11 mouse cellular contexts compared by ENCODE assay signal in the genomic region with DNA sequence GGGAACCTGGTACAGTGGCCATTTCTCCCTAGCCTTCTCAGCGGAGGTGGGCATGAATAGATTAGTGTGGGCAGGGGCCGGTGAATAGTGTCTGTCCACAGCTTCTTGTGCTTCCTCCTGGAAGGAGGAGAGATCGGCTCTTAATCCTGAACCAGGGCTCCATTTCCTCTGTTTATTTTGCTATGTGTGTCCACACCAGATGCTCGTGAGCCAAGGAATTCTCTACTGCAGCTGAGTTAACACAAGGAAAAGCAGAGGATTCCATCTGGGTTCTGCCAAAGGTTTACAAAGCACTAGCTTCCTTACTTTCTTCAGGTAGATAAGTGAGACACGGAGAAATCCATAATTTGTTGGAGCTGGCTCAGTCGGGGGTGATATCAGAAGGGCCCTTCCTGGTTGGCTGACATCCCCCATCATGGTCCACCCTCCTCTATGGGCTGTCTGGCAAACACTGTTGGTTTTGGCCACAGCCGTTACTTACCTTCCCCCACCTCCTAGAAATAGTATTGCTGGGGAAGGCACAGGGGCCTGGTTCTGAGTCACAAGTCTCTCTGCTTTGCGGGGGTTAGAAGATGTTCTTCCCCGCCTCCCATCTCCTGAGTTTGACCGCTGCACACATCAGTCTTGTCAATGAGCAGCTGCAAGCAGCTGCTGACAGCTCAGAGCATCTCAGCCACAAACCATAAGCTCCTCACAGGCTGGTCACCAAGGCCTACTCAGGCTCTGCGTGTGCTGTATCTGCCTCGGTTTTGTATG. TPM values are rescaled to one million over a fixed set of nuclear protein-coding genes. Genes with fewer than 3 reads are reported as not detected.
A peak's percentile ranks its signal among the peaks of the same experiment; 100 is the strongest.
DNase-seq lines count a peak whose midpoint lies in the region; ATAC-seq and TF ChIP-seq lines count a peak whose summit lies in the region.
"Had no signal": no experiment of that assay in that cellular context is flagged by ENCODE, and none has a peak within 500 bp of the region (broad histone marks: within the 10 kb centered on the region; RNA-seq: fewer than 3 reads in every experiment).

No protein-coding gene starts in this region.

- no peaks in the 10 kb centered on the region for H3K36me3 ChIP-seq in heart, embryonic 15.5 days
- H3K36me3 ChIP-seq in lung, embryonic 15.5 days, result no peaks in the 10 kb centered on the region
- H3K36me3 ChIP-seq in embryonic facial prominence, embryonic 14.5 days (ENCODE audit: control insufficient read depth, insufficient read depth, low read length), result no peaks in the 10 kb centered on the region
- no peaks in the 10 kb centered on the region for H3K36me3 ChIP-seq in stomach, embryonic 14.5 days (ENCODE audit: control insufficient read depth, insufficient read depth, low read length)

- 0 out of 2 replicates have a peak, but pooled peaks cover 10% of the 10 kb centered on the region for H3K4me1 ChIP-seq in heart, embryonic 15.5 days (replicated peaks)
- H3K4me1 ChIP-seq in lung, embryonic 15.5 days, result peaks cover 21% of the 10 kb centered on the region
- no peaks in the 10 kb centered on the region for H3K4me1 ChIP-seq in lung, adult 2 months (ENCODE audit: control insufficient read depth, insufficient read depth, low read length)
- H3K4me1 ChIP-seq in embryonic facial prominence, embryonic 14.5 days (ENCODE audit: control insufficient read depth, insufficient read depth, low read length), result peaks cover 18% of the 10 kb centered on the region
- H3K4me1 ChIP-seq in stomach, embryonic 14.5 days (ENCODE audit: control insufficient read depth, insufficient read depth, low read length), result peaks cover 12% of the 10 kb centered on the region; the same call in 1 of the 2 replicates

- no peak for TF ChIP-seq POLR2A in lung, adult 2 months (IDR thresholded peaks at IDR 0.05; ENCODE audit: borderline replicate concordance, extremely low read depth, low read depth, low read length)

- peak overlapping the region; percentile 8; the same call in 1 of the 2 replicates for H3K27ac ChIP-seq in heart, embryonic 15.5 days
- H3K27ac ChIP-seq in lung, embryonic 15.5 days, result peak overlapping the region; percentile 48; the same call in 1 of the 2 replicates
- H3K27ac ChIP-seq in embryonic facial prominence, embryonic 14.5 days (replicated peaks; ENCODE audit: low read depth, low read length), result peak overlapping the region; percentile 44; the same call in 1 of the 2 replicates
- H3K27ac ChIP-seq in stomach, embryonic 14.5 days (ENCODE audit: low read length), result peak overlapping the region; percentile 77; the same call in 1 of the 2 replicates

- H3K4me2 ChIP-seq in heart, embryonic 15.5 days, result no peak overlapping the region
- no peak overlapping the region for H3K4me2 ChIP-seq in lung, embryonic 15.5 days
- no peak overlapping the region for H3K4me2 ChIP-seq in embryonic facial prominence, embryonic 14.5 days (ENCODE audit: low read depth, low read length)
- no peak overlapping the region for H3K4me2 ChIP-seq in stomach, embryonic 14.5 days (replicated peaks; ENCODE audit: low read depth, low read length)

- no peak overlapping the region for H3K4me3 ChIP-seq in heart, embryonic 15.5 days
- H3K4me3 ChIP-seq in lung, embryonic 15.5 days, result no peak overlapping the region
- no peak overlapping the region for H3K4me3 ChIP-seq in lung, adult 2 months (replicated peaks; ENCODE audit: extremely low read depth, low read depth, low read length)
- no peak overlapping the region for H3K4me3 ChIP-seq in embryonic facial prominence, embryonic 14.5 days (ENCODE audit: low read depth, low read length)
- H3K4me3 ChIP-seq in stomach, embryonic 14.5 days (ENCODE audit: low read depth, low read length), result no peak overlapping the region

- H3K9me3 ChIP-seq in heart, embryonic 15.5 days (replicated peaks), result no peaks in the 10 kb centered on the region
- no peaks in the 10 kb centered on the region for H3K9me3 ChIP-seq in lung, embryonic 15.5 days
- no peaks in the 10 kb centered on the region for H3K9me3 ChIP-seq in embryonic facial prominence, embryonic 14.5 days (ENCODE audit: control insufficient read depth, low read length)
- H3K9me3 ChIP-seq in stomach, embryonic 14.5 days (ENCODE audit: control insufficient read depth, low read depth, low read length), result no peaks in the 10 kb centered on the region

- no peak for TF ChIP-seq CTCF in lung, adult 2 months (IDR thresholded peaks at IDR 0.05; ENCODE audit: insufficient read depth, low read length)

- WGBS in heart, embryonic 15.5 days, result 52% methylated on average over 12 of the region's 12 CpGs
- WGBS in lung, embryonic 15.5 days, result 34% methylated on average over 12 of the region's 12 CpGs
- WGBS in lung, adult 2 months, result 44% methylated on average over 12 of the region's 12 CpGs
- 52% methylated on average over 12 of the region's 12 CpGs for WGBS in embryonic facial prominence, embryonic 14.5 days
- WGBS in stomach, embryonic 14.5 days, result 35% methylated on average over 12 of the region's 12 CpGs

- intact Hi-C loops in heart, postnatal 25 days (cut with DNase I), result no loop called here

- 0 out of 2 replicates have a peak, but pooled peaks cover 2% of the 10 kb centered on the region for H3K27me3 ChIP-seq in heart, embryonic 15.5 days
- H3K27me3 ChIP-seq in lung, embryonic 15.5 days, result no peaks in the 10 kb centered on the region
- H3K27me3 ChIP-seq in embryonic facial prominence, embryonic 14.5 days (replicated peaks; ENCODE audit: control insufficient read depth, insufficient read depth, low read length), result no peaks in the 10 kb centered on the region
- H3K27me3 ChIP-seq in stomach, embryonic 14.5 days (ENCODE audit: control insufficient read depth, insufficient read depth, low read length), result no peaks in the 10 kb centered on the region

- no peak overlapping the region for H3K9ac ChIP-seq in heart, embryonic 15.5 days
- H3K9ac ChIP-seq in lung, embryonic 15.5 days, result no peak overlapping the region
- H3K9ac ChIP-seq in embryonic facial prominence, embryonic 14.5 days (ENCODE audit: low read depth, low read length), result no peak overlapping the region
- no peak overlapping the region for H3K9ac ChIP-seq in stomach, embryonic 14.5 days (replicated peaks; ENCODE audit: low read depth, low read length)

- ATAC-seq in heart, embryonic 15.5 days (replicated peaks; ENCODE audit: insufficient number of reproducible peaks, insufficient read depth, low FRiP score, low read depth), result peak; percentile 62; the same call in 1 of the 2 replicates
- peak; percentile 58 for ATAC-seq in lung, embryonic 15.5 days (ENCODE audit: borderline replicate concordance, extremely low read depth, low FRiP score, low TSS enrichment)
- peak; percentile 24; the same call in 1 of the 2 replicates for ATAC-seq in embryonic facial prominence, embryonic 14.5 days (ENCODE audit: low read depth)
- peak; percentile 61; the same call in 1 of the 2 replicates for ATAC-seq in stomach, embryonic 14.5 days (ENCODE audit: insufficient number of reproducible peaks, insufficient read depth, low FRiP score, low read depth)
- no peak for ATAC-seq in erythroblast, adult 5-6 weeks (replicated peaks; ENCODE audit: low FRiP score, poor library complexity, severe bottlenecking)

- no peak for DNase-seq in heart, postnatal 25 days (ENCODE audit: low spot score)
- no peak for DNase-seq in lung, adult 2 months
- peak; percentile 54 for DNase-seq in embryonic facial prominence, embryonic 14.5 days (ENCODE audit: low spot score)
- no peak for DNase-seq in gastrocnemius, adult 18-20 months (ENCODE audit: low spot score)
- DNase-seq: cerebellum, postnatal 25 days; gastrocnemius, postnatal 14 days had no signal

RNA-seq across cellular contexts. Expression of a gene that starts 5.0 kb away (rescaled TPM):
- polyA plus RNA-seq in heart, embryonic 15.5 days (2015; fragmentation: Nextera tagmentation; extraction: Ambion mirVana), result not detected in 2 replicates
- not detected for total RNA-seq in heart, postnatal 25 days (2021)
- polyA plus RNA-seq in lung, embryonic 15.5 days (2015; fragmentation: Nextera tagmentation; extraction: Ambion mirVana), result not detected in 2 replicates
- not detected in 2 replicates for polyA plus RNA-seq in lung, adult 2 months (2012; rRNA removed)
- not detected in 2 replicates for polyA plus RNA-seq in embryonic facial prominence, embryonic 14.5 days (2014; fragmentation: Nextera tagmentation; extraction: Ambion mirVana)
- not detected in 2 replicates for polyA plus RNA-seq in stomach, embryonic 14.5 days (2014; fragmentation: Nextera tagmentation; extraction: Ambion mirVana)
- not detected in 2 replicates for total RNA-seq in erythroblast, adult 5-6 weeks (2015; ENCODE audit: low replicate concordance)
- total RNA-seq in erythroblast, adult 5-6 weeks (2017; ENCODE audit: low replicate concordance), result not detected in 2 replicates
- total RNA-seq in gastrocnemius, adult 18-20 months (2021), result not detected
- total RNA-seq: gastrocnemius, postnatal 14 days; left cerebral cortex, postnatal 25 days had no signal

RNA-seq across cellular contexts. Expression of a gene that starts 10.4 kb away (rescaled TPM):
- 7.9 and 9.8 TPM in 2 replicates for polyA plus RNA-seq in heart, embryonic 15.5 days (2015; fragmentation: Nextera tagmentation; extraction: Ambion mirVana)
- 1 to 10 TPM; 3.4 to 7.0 TPM for total RNA-seq in heart, postnatal 25 days (2021)
- 11.7 and 12.6 TPM in 2 replicates for polyA plus RNA-seq in lung, embryonic 15.5 days (2015; fragmentation: Nextera tagmentation; extraction: Ambion mirVana)
- 11.8 and 16.5 TPM in 2 replicates for polyA plus RNA-seq in lung, adult 2 months (2012; rRNA removed)
- polyA plus RNA-seq in embryonic facial prominence, embryonic 14.5 days (2014; fragmentation: Nextera tagmentation; extraction: Ambion mirVana), result 51.2 and 58.4 TPM in 2 replicates
- 40.9 and 42.9 TPM in 2 replicates for polyA plus RNA-seq in stomach, embryonic 14.5 days (2014; fragmentation: Nextera tagmentation; extraction: Ambion mirVana)
- 0.84 TPM in 1 of 2 replicates, not detected in the other for total RNA-seq in erythroblast, adult 5-6 weeks (2015; ENCODE audit: low replicate concordance)
- 0.26 TPM in 1 of 2 replicates, not detected in the other for total RNA-seq in erythroblast, adult 5-6 weeks (2017; ENCODE audit: low replicate concordance)
- 1 to 10 TPM; 3.7 to 5.6 TPM for total RNA-seq in gastrocnemius, adult 18-20 months (2021)

Comparison
In these comparisons a context has a peak if more than half of its experiments do, and no peak if none do; other contexts are left out.
1. H3K27ac ChIP-seq: peak in every context shown above with its lines; median percentile 77 in stomach, embryonic 14.5 days; 48 in lung, embryonic 15.5 days; 44 in embryonic facial prominence, embryonic 14.5 days; 8 in heart, embryonic 15.5 days.